Mouse (Mus musculus): Measurements from ENCODE around the gene N4bp3. TPM values are rescaled to one million over a fixed set of nuclear protein-coding genes. Genes with fewer than 3 reads are reported as not detected.

Gene N4bp3
- polyA plus RNA-seq, 1 experiment from 2014 or later, result 2.4 TPM

- no peaks in the 10 kb centered on the region for H3K27me3 ChIP-seq (ENCODE audit: insufficient read depth, low read length)
- no peak for DNase-seq
- H3K4me1 ChIP-seq (ENCODE audit: insufficient read depth), result no peaks in the 10 kb centered on the region; the same call in none of the 2 replicates
- H3K9me3 ChIP-seq (ENCODE audit: low read length), result no peaks in the 10 kb centered on the region
- no peak overlapping the region for H3K4me3 ChIP-seq (ENCODE audit: low read depth, low read length)
- TF ChIP-seq CTCF (IDR thresholded peaks at IDR 0.05; ENCODE audit: low read depth), result no peak
- no peak for TF ChIP-seq EP300 (IDR thresholded peaks at IDR 0.05; ENCODE audit: low read depth)
- peaks cover 43% of the 10 kb centered on the region for H3K36me3 ChIP-seq (replicated peaks; ENCODE audit: insufficient read depth, low read length)
- ATAC-seq, result no peak
- no peak overlapping the region for H3K4me2 ChIP-seq (ENCODE audit: low read depth, low read length)
- H3K27ac ChIP-seq (ENCODE audit: low read depth), result no peak overlapping the region
- H3K9ac ChIP-seq (replicated peaks), result no peak overlapping the region
- 60% methylated on average over 15 of the region's 15 CpGs for WGBS (ENCODE audit: insufficient replicate concordance)
Observed at GRCm38 (mm10) chr11:51629651-51630314, 20.9 kb downstream of the N4bp3 start.

- ATAC-seq (no peak), DNase-seq (no peak)
- H3K27ac ChIP-seq (ENCODE audit: low read depth), result no peak overlapping the region
- peaks cover 61% of the 10 kb centered on the region for H3K36me3 ChIP-seq (replicated peaks; ENCODE audit: insufficient read depth, low read length)
- H3K9ac ChIP-seq (replicated peaks), result no peak overlapping the region
- H3K4me3 ChIP-seq (ENCODE audit: low read depth, low read length), result no peak overlapping the region
- 90% methylated on average over 8 of the region's 8 CpGs for WGBS (ENCODE audit: insufficient replicate concordance)
- H3K9me3 ChIP-seq (ENCODE audit: low read length), result no peaks in the 10 kb centered on the region
- TF ChIP-seq CTCF (IDR thresholded peaks at IDR 0.05; ENCODE audit: low read depth) (no peak), EP300 (IDR thresholded peaks at IDR 0.05; ENCODE audit: low read depth) (no peak)
- no peak overlapping the region for H3K4me2 ChIP-seq (ENCODE audit: low read depth, low read length)
- no peaks in the 10 kb centered on the region; the same call in 1 of the 2 replicates for H3K4me1 ChIP-seq (ENCODE audit: insufficient read depth)
- H3K27me3 ChIP-seq (ENCODE audit: insufficient read depth, low read length), result no peaks in the 10 kb centered on the region
Observed at GRCm38 (mm10) chr11:51627907-51628306, 22.7 kb downstream of the N4bp3 start.

- no peak for ATAC-seq
- Histone ChIP-seq H3K9me3 (ENCODE audit: low read length) (no peaks in the 10 kb centered on the region), H3K27me3 (ENCODE audit: insufficient read depth, low read length) (no peaks in the 10 kb centered on the region), H3K9ac (replicated peaks) (no peak overlapping the region), H3K4me1 (ENCODE audit: insufficient read depth) (no peaks in the 10 kb centered on the region; the same call in 1 of the 2 replicates), H3K4me2 (ENCODE audit: low read depth, low read length) (no peak overlapping the region), H3K36me3 (replicated peaks; ENCODE audit: insufficient read depth, low read length) (peaks cover 62% of the 10 kb centered on the region), H3K27ac (ENCODE audit: low read depth) (no peak overlapping the region), H3K4me3 (ENCODE audit: low read depth, low read length) (no peak overlapping the region)
- 87% methylated on average over 9 of the region's 9 CpGs for WGBS (ENCODE audit: insufficient replicate concordance)
- DNase-seq, result no peak
- TF ChIP-seq EP300 (IDR thresholded peaks at IDR 0.05; ENCODE audit: low read depth), result no peak
- no peak for TF ChIP-seq CTCF (IDR thresholded peaks at IDR 0.05; ENCODE audit: low read depth)
Observed at GRCm38 (mm10) chr11:51627425-51627824, 23.2 kb downstream of the N4bp3 start.

- no peak overlapping the region for H3K4me3 ChIP-seq (ENCODE audit: low read depth, low read length)
- no peak overlapping the region for H3K27ac ChIP-seq (ENCODE audit: low read depth)
- H3K4me1 ChIP-seq (ENCODE audit: insufficient read depth), result peaks cover 7% of the 10 kb centered on the region; the same call in 1 of the 2 replicates
- no peak for TF ChIP-seq EP300 (IDR thresholded peaks at IDR 0.05; ENCODE audit: low read depth)
- TF ChIP-seq CTCF (IDR thresholded peaks at IDR 0.05; ENCODE audit: low read depth), result no peak
- H3K9ac ChIP-seq (replicated peaks), result no peak overlapping the region
- ATAC-seq (peak; percentile 44; the same call in 1 of the 2 replicates), DNase-seq (no peak)
- H3K27me3 ChIP-seq (ENCODE audit: insufficient read depth, low read length), result no peaks in the 10 kb centered on the region
- 71% methylated on average over 5 of the region's 5 CpGs for WGBS (ENCODE audit: insufficient replicate concordance)
- no peak overlapping the region for H3K4me2 ChIP-seq (ENCODE audit: low read depth, low read length)
- peaks cover 63% of the 10 kb centered on the region for H3K36me3 ChIP-seq (replicated peaks; ENCODE audit: insufficient read depth, low read length)
- no peaks in the 10 kb centered on the region for H3K9me3 ChIP-seq (ENCODE audit: low read length)
Observed at GRCm38 (mm10) chr11:51625187-51625820, 25.3 kb downstream of the N4bp3 start.

- 83% methylated on average over 7 of the region's 7 CpGs for WGBS (ENCODE audit: insufficient replicate concordance)
- Histone ChIP-seq H3K4me2 (ENCODE audit: low read depth, low read length) (no peak overlapping the region), H3K4me3 (ENCODE audit: low read depth, low read length) (no peak overlapping the region), H3K27me3 (ENCODE audit: insufficient read depth, low read length) (no peaks in the 10 kb centered on the region), H3K9me3 (ENCODE audit: low read length) (no peaks in the 10 kb centered on the region), H3K4me1 (ENCODE audit: insufficient read depth) (peaks cover 11% of the 10 kb centered on the region; the same call in 1 of the 2 replicates), H3K36me3 (replicated peaks; ENCODE audit: insufficient read depth, low read length) (peaks cover 54% of the 10 kb centered on the region), H3K9ac (replicated peaks) (no peak overlapping the region), H3K27ac (ENCODE audit: low read depth) (no peak overlapping the region)
- DNase-seq (no peak), ATAC-seq (no peak)
- no peak for TF ChIP-seq EP300 (IDR thresholded peaks at IDR 0.05; ENCODE audit: low read depth)
- no peak for TF ChIP-seq CTCF (IDR thresholded peaks at IDR 0.05; ENCODE audit: low read depth)
Observed at GRCm38 (mm10) chr11:51622971-51623491, 27.6 kb downstream of the N4bp3 start.

GRCm38 (mm10) chr11:51621776-51622175 is 28.9 kb downstream of the N4bp3 start:
- no peak for DNase-seq
- Histone ChIP-seq H3K27me3 (ENCODE audit: insufficient read depth, low read length) (no peaks in the 10 kb centered on the region), H3K36me3 (replicated peaks; ENCODE audit: insufficient read depth, low read length) (peaks cover 43% of the 10 kb centered on the region), H3K4me3 (ENCODE audit: low read depth, low read length) (no peak overlapping the region), H3K27ac (ENCODE audit: low read depth) (no peak overlapping the region), H3K9me3 (ENCODE audit: low read length) (no peaks in the 10 kb centered on the region), H3K4me2 (ENCODE audit: low read depth, low read length) (no peak overlapping the region), H3K4me1 (ENCODE audit: insufficient read depth) (peaks cover 11% of the 10 kb centered on the region; the same call in 1 of the 2 replicates), H3K9ac (replicated peaks) (no peak overlapping the region)
- TF ChIP-seq EP300 (IDR thresholded peaks at IDR 0.05; ENCODE audit: low read depth), result no peak
- no peak for TF ChIP-seq CTCF (IDR thresholded peaks at IDR 0.05; ENCODE audit: low read depth)
- ATAC-seq, result no peak
- WGBS (ENCODE audit: insufficient replicate concordance), result 85% methylated on average over 2 of the region's 2 CpGs

Measured in liver, postnatal 0 days (tissue).